Mouse (Mus musculus) forebrain, embryonic 12.5 days (tissue): ENCODE data around the gene Lrrc42. TPM values are rescaled to one million over a fixed set of nuclear protein-coding genes. Genes with fewer than 3 reads are reported as not detected.

Source experiments
- ATAC-seq: fragments of 200-750 bp; cut with Nextera tagmentation; 2 replicates; pipeline ENCODE4 v1.8.0; 2017; ENCODE audit warnings: moderate TSS enrichment; ENCODE audit not compliant: low FRiP score
- H3K27ac ChIP-seq: fragments of 300-500 bp; sonication (generic); 2 replicates; pipeline ENCODE4 v1.5.1; 2016; ENCODE audit warnings: mild to moderate bottlenecking
- H3K27me3 ChIP-seq: fragments of 300-500 bp; sonication (generic); 2 replicates; pipeline ENCODE4 v1.6.1; 2016; ENCODE audit warnings: mild to moderate bottlenecking
- H3K36me3 ChIP-seq: fragments of 300-500 bp; sonication (generic); replicated peaks from 2 replicates; pipeline ENCODE4 v1.6.1; 2016; ENCODE audit warnings: mild to moderate bottlenecking
- H3K4me1 ChIP-seq: fragments of 300-500 bp; sonication (generic); 2 replicates; pipeline ENCODE4 v1.6.1; 2016
- H3K4me2 ChIP-seq: fragments of 300-500 bp; sonication (generic); 2 replicates; pipeline ENCODE4 v1.6.1; 2016; ENCODE audit warnings: mild to moderate bottlenecking, moderate library complexity
- H3K4me3 ChIP-seq: fragments of 300-500 bp; sonication (generic); replicated peaks from 2 replicates; pipeline ENCODE4 v1.5.1; 2016; ENCODE audit warnings: mild to moderate bottlenecking
- H3K9ac ChIP-seq: fragments of 300-500 bp; sonication (generic); 2 replicates; pipeline ENCODE4 v1.6.1; 2016; ENCODE audit warnings: mild to moderate bottlenecking
- H3K9me3 ChIP-seq: fragments of 300-500 bp; sonication (generic); 2 replicates; pipeline ENCODE4 v1.6.1; 2016
- WGBS: fragments of 180-500 bp; shearing (Covaris S2); methylation state at CpG from one replicate; pipeline ENCODE4 v1.1.7; 2016; 5-methylcytosine and 5-hydroxymethylcytosine counted together
- polyA plus RNA-seq: library from polyadenylated mRNA; unstranded; fragments of >200 nt; fragmentation: Nextera tagmentation; extraction: Ambion mirVana; gene quantifications from 2 replicates; pipeline ENCODE4 v1.2.1, GENCODE M21; 2016

The Lrrc42 gene
- polyA plus RNA-seq, 1 experiment from 2014 or later, result 79.9 TPM

DNA sequence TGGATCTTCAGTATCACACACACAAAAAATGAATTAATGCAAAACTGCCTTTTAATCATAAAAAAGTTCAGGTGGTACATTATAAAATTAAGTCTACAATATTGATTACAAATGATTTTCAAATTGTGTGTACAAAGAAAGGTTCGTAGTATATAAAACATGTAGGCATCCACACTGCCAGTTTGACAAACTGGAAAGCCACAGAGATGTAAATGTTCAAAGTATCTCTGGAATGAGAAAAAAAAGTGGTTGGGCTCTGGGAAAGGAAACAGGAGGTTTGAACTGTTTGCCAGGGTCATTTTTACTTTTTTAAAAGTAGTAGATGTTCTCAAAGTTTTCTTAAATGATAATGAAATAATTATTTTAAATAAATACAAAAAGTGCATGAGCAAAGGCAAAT lies 7.3 kb downstream of the Lrrc42 start:
- H3K4me3 ChIP-seq, result no peak overlapping the region
- ATAC-seq, result no peak

DNA sequence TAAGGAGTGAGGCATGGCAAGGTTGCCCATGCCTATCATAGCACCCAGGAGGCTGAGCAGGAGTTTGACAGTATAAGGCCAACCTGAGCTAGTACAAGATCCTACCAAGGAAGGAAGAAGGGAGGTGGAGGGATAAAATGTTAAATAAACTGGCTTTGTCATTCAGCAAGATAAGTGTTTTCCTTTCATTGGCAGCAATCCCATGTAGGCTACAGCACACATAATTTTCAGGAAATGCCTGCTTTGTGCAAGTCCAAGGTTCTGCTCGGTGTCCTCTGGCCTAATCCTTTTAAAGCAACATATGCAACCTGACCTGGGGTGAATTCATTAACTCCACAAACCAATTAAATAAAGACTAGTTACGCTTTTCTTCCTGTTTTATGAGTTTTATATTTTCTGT lies 8.0 kb downstream of the Lrrc42 start:
- 74% methylated on average over 2 of the region's 2 CpGs for WGBS
- no peak overlapping the region for H3K27ac ChIP-seq
- H3K27me3 ChIP-seq, result no peaks in the 10 kb centered on the region
- no peak overlapping the region for H3K9ac ChIP-seq
- no peak overlapping the region for H3K4me3 ChIP-seq
- ATAC-seq, result no peak
- H3K4me1 ChIP-seq, result peaks cover 16% of the 10 kb centered on the region
- H3K36me3 ChIP-seq, result peaks cover 30% of the 10 kb centered on the region
- no peak overlapping the region for H3K4me2 ChIP-seq
- H3K9me3 ChIP-seq, result no peaks in the 10 kb centered on the region

More for the DNA sequence above, 7.3 kb downstream of the Lrrc42 start:
- peaks cover 16% of the 10 kb centered on the region for H3K4me1 ChIP-seq
- 91% methylated on average over 1 of the region's 1 CpGs for WGBS
- no peak overlapping the region for H3K4me2 ChIP-seq
- peaks cover 23% of the 10 kb centered on the region for H3K36me3 ChIP-seq
- H3K9ac ChIP-seq, result no peak overlapping the region
- H3K9me3 ChIP-seq, result no peaks in the 10 kb centered on the region
- no peaks in the 10 kb centered on the region for H3K27me3 ChIP-seq
- H3K27ac ChIP-seq, result no peak overlapping the region

DNA sequence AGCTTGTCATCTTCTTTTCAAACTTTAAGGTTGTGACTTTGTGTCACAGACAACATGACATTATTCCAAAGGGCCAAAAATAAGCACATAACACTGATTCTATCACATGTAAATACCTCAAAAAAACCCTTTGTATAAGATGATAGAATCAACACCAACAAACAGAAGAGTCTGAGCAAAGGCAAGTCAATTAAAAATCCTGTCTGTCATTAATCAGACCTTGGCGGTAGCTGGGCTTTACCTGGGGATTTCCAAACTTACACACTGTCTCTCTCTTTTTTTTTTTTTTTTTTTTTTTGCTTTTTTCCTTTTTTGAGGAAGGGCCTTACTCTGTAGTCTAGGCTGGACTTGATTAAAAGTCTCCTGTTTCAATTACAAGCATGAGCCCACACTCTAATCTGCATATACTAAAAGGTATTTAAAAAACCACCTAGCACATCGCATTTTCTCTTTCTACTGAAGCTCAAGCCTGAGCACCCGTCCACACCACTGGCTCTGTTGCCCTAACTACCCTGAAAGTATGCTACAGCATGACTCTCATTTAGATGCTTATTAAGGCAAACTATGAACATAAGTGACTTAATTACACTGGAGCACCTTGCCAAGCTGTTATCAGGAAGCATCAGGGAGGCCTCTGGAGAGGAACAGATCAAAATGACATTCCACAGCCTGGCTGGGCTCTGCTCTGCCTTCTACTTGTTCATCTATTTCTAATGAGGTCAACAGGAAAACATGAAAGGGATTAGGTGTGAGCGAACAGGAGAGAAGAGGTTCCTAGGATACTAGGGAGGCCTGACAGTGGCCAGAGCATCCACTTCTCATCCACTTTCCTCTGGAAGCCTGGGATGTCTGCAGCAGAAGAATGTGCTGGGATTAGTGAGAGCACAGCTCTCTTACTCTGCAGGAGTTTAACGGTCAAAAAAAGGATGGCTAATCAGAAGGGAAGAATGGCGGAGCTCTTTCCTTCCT lies 9.7 kb downstream of the Lrrc42 start:
- Histone ChIP-seq H3K27ac (0 out of 2 replicates have a peak overlapping the region, but pooled peaks have one; percentile 19), H3K4me2 (no peak overlapping the region), H3K4me3 (no peak overlapping the region), H3K9me3 (no peaks in the 10 kb centered on the region), H3K4me1 (peaks cover 3% of the 10 kb centered on the region; the same call in 1 of the 2 replicates), H3K27me3 (no peaks in the 10 kb centered on the region), H3K9ac (no peak overlapping the region), H3K36me3 (peaks cover 43% of the 10 kb centered on the region)
- 0 out of 2 replicates have a peak, but pooled peaks have one; percentile 20 for ATAC-seq
- WGBS, result 70% methylated on average over 6 of the region's 6 CpGs

DNA sequence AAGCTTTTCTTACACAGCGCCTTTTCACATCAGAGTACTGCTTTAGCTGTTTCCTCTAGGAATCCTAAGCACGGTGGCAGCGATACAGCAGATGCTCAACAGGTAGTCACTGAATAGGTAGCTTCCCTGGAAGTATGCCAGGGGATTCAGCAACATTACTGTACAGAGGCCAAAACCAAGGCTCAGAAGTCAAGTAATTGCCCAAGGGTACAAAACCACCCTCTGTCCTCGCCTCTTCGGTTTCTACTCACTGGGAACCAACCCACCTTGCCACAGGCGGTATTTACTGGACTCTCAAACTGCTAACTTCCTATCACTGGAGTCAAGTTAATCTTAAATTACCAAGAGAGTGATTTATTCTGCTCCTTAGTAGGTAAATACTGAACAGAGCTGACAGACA lies 13.1 kb downstream of the Lrrc42 start:
- H3K27me3 ChIP-seq, result no peaks in the 10 kb centered on the region

DNA sequence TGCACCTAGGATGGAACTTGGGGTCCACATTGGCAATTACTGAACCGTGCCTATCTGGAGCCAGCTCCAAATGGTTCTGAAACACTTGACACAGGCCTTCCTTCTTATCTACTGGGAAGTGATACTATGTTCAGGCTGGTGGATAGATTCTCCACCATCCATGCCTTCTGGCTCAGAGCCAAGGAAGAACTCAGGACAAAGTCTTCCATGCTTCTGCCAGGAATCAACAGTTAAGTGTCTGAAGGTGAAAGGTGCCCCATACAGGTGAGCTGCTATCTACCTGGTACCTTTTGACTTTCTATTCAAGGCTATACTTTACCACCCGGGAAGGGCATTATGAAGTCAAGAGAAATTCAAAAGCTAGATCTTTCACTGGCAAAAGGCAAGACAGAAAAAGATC lies 15.1 kb downstream of the Lrrc42 start:
- no peaks in the 10 kb centered on the region for H3K27me3 ChIP-seq
- H3K9ac ChIP-seq, result no peak overlapping the region
- H3K27ac ChIP-seq, result no peak overlapping the region
- no peak overlapping the region for H3K4me2 ChIP-seq
- peaks cover 80% of the 10 kb centered on the region for H3K36me3 ChIP-seq
- ATAC-seq, result no peak
- no peaks in the 10 kb centered on the region for H3K9me3 ChIP-seq
- WGBS, result 99% methylated on average over 2 of the region's 2 CpGs
- H3K4me3 ChIP-seq, result no peak overlapping the region
- H3K4me1 ChIP-seq, result no peaks in the 10 kb centered on the region

More for the DNA sequence above, 13.1 kb downstream of the Lrrc42 start:
- WGBS, result 98% methylated on average over 6 of the region's 6 CpGs
- Histone ChIP-seq H3K9ac (no peak overlapping the region), H3K27ac (no peak overlapping the region), H3K4me3 (no peak overlapping the region), H3K9me3 (no peaks in the 10 kb centered on the region), H3K36me3 (peaks cover 72% of the 10 kb centered on the region), H3K4me1 (peaks cover 3% of the 10 kb centered on the region; the same call in 1 of the 2 replicates), H3K4me2 (no peak overlapping the region)
- ATAC-seq, result no peak

DNA sequence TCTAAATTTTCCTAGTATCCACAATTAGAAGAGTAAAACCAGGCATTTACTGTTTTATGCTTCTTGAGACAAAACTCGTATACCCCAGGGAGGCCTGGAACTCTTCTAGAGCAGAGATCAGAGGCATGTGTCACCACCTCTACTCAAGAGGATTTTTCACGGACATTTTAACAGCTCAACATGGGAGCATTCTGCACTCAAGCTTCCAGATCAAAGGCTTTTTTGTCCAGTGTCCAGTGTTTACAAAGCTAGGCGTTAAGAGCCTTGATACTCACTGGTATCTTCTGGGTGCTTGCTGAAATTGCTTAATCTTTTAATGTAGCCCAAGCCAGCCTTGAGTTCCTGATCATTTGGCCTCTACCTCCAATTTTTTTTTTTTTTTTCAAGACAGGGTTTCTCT lies 21.1 kb downstream of the Lrrc42 start:
- Histone ChIP-seq H3K9me3 (no peaks in the 10 kb centered on the region), H3K27ac (no peak overlapping the region), H3K4me3 (no peak overlapping the region), H3K9ac (no peak overlapping the region), H3K4me1 (no peaks in the 10 kb centered on the region), H3K4me2 (no peak overlapping the region), H3K27me3 (no peaks in the 10 kb centered on the region), H3K36me3 (peaks cover 46% of the 10 kb centered on the region)
- no peak for ATAC-seq
- 72% methylated on average over 3 of the region's 3 CpGs for WGBS

DNA sequence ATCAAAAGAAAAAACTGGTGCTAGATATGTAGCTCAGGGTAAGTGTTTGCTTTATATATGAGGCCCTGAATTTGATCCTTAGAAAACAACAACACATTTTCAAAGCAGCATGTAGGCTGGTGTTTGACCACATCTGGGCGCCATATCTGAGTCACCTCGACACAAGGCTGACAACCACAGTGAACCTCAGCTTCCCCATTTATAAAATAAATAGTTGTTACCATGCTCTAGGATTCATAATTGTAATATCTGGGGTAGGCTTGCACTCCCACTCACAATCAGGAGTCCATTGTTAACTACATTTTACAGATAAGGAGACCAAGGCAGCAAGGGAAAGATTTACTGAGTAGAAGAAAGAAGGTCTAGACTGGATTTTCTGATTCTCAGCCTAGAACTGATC lies 27.0 kb downstream of the Lrrc42 start:
- no peak overlapping the region for H3K4me2 ChIP-seq
- H3K27ac ChIP-seq, result no peak overlapping the region
- H3K9ac ChIP-seq, result no peak overlapping the region
- WGBS, result 90% methylated on average over 2 of the region's 2 CpGs
- no peaks in the 10 kb centered on the region for H3K9me3 ChIP-seq
- no peak for ATAC-seq
- no peak overlapping the region for H3K4me3 ChIP-seq
- no peaks in the 10 kb centered on the region for H3K27me3 ChIP-seq
- no peaks in the 10 kb centered on the region; the same call in 1 of the 2 replicates for H3K36me3 ChIP-seq
- H3K4me1 ChIP-seq, result no peaks in the 10 kb centered on the region

DNA sequence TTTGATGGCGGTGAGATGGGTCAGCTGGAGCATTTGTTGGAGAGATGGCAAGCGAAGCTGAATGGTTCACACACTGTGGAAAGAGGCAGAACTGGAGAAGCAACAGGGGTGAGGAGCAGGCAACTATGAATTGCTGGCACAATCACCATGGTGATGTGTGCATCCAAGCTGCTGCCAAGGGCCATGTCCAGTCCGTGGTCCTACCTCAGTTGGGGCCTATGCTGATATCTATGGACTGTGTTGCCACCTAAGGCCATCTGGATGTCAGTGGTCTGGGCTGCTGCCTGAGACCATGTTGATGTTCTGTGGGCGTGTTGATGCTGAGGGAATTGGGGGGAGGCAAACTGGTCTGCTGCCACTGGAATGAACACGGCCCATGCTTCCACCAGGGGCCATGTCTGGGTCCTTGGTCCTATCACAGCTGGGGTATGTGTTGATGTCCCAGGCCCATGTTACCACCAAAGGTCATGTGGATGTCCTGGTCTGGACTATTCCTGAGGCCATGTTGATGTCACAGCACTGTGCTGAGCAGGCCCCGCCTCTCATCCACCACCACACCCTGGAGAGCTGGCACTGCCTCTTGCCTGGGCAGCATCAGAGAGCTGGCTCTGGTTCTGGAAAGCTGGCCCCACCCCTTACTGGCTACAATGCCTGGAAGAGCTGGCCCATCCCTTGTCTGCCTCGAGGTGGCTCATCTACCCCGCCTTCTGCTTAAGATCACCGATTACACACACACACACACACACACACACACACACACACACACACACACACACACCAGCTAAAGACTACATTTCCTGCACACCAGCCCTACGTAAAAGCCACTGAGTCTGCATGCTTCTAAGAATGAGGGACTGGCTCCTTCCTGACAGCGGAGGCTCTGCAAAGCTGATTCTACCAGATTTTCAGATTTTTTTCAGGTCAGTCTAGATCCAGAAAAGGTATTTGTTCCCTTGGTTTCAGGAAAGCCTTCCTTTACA lies 29.8 kb downstream of the Lrrc42 start:
- Histone ChIP-seq H3K27ac (no peak overlapping the region), H3K36me3 (no peaks in the 10 kb centered on the region), H3K9ac (no peak overlapping the region), H3K9me3 (no peaks in the 10 kb centered on the region), H3K4me3 (no peak overlapping the region), H3K4me1 (no peaks in the 10 kb centered on the region), H3K27me3 (no peaks in the 10 kb centered on the region), H3K4me2 (no peak overlapping the region)
- no peak for ATAC-seq
- WGBS, result 85% methylated on average over 11 of the region's 11 CpGs

DNA sequence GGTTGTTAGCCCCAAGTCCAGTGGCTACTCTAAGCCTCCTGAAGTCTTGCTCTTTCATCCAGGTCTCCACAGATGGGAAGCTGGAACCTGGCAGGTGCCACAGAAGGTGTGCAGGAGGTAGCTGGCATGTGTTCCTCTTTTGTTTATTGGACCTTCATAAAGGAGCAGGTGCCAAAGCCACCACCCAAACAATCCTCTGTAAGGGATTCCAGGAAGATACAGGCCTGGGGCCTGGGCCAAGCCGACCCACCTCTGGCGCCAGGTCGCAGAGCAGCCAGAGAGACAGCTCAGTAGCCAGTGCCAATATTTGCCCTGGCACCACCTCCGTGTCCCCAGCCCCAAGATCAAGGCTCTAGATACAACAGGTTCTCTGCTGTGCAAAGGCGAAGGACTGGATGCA lies 31.8 kb downstream of the Lrrc42 start:
- Histone ChIP-seq H3K27me3 (no peaks in the 10 kb centered on the region), H3K4me2 (no peak overlapping the region), H3K4me1 (no peaks in the 10 kb centered on the region), H3K4me3 (no peak overlapping the region), H3K9me3 (no peaks in the 10 kb centered on the region), H3K27ac (no peak overlapping the region), H3K36me3 (no peaks in the 10 kb centered on the region), H3K9ac (no peak overlapping the region)
- ATAC-seq, result no peak
- WGBS, result 91% methylated on average over 5 of the region's 5 CpGs

DNA sequence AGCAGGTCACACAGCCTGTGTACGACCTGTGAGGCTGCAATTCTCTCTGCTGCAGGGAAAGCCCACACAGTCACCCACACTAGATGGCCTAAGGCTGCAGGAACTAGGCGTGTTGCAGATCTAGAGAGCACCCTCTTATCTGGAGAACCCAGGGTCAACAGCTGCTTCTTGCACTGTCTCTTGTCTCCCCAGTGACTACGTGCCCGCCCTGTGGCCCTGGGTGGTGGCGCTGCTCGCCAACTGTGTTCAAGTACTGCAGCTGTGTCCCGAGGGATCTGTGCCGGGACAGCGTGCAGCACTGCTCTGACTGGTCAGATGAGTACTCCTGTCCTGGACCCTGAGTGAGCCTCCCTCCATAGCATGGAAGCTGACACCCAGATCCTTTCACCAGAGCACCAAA lies 35.8 kb downstream of the Lrrc42 start:
- H3K4me1 ChIP-seq, result no peaks in the 10 kb centered on the region
- ATAC-seq, result no peak
- no peaks in the 10 kb centered on the region for H3K36me3 ChIP-seq
- no peak overlapping the region for H3K9ac ChIP-seq
- 88% methylated on average over 9 of the region's 9 CpGs for WGBS
- no peak overlapping the region for H3K4me2 ChIP-seq
- no peaks in the 10 kb centered on the region for H3K9me3 ChIP-seq
- no peak overlapping the region for H3K4me3 ChIP-seq
- H3K27me3 ChIP-seq, result no peaks in the 10 kb centered on the region
- H3K27ac ChIP-seq, result no peak overlapping the region

DNA sequence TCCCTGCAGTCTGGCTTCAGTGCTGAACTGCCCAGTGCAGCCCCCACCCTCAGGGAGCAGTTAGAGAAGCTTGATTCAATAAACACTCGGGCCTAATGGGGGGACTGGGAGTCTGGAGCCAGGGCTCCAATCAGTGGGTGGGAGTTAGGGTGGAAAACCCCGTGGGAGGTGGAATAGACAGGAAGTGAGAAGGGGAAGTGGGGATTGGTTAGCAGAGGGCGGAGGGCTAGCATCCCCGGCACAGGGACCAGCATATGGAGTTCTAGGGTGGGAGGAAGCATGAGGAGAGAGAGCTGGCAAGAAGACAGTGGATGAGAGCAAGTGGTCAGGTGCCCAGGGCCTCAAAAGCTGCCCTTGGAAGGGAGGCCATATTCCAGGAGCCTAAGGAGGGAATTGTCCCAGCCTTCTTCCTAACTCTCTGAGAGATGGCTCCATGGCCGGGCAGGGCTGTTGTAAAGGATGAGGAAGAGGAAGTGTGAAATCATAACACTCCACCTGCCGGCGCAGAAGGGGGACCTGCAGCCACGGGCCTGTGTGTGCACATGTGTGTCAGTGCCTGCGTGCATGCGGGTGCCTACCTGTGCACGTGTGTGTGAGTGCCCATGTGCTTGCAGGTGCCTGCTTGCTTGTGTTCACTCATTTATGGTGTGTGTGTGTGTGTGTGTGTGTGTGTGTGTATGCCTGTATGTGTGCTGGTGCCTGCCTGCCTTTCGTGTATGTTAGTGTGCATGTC lies 39.9 kb downstream of the Lrrc42 start:
- Histone ChIP-seq H3K4me2 (no peak overlapping the region), H3K9ac (no peak overlapping the region), H3K4me3 (no peak overlapping the region), H3K36me3 (0 out of 2 replicates have a peak, but pooled peaks cover 3% of the 10 kb centered on the region), H3K27ac (no peak overlapping the region), H3K9me3 (no peaks in the 10 kb centered on the region), H3K27me3 (no peaks in the 10 kb centered on the region), H3K4me1 (no peaks in the 10 kb centered on the region)
- ATAC-seq, result no peak
- WGBS, result 84% methylated on average over 12 of the region's 12 CpGs
